Mouse (Mus musculus): Measurements from ENCODE around the gene Setd1a. TPM values are rescaled to one million over a fixed set of nuclear protein-coding genes. Genes with fewer than 3 reads are reported as not detected.
"Not testable (repeated sequence)": the region's sequence is repeated elsewhere in the genome, so short reads cannot be mapped to it uniquely, and the experiment has no call there.

The Setd1a gene
- 10 to 100 TPM; 15.6 to 17.4 TPM for total RNA-seq (2021)
- long read RNA-seq, experiment 1, partial matches to known transcripts: 3 of 3 reads
- long read RNA-seq, experiment 1, other reads (novel, unspliced or antisense): 0 of 3 reads
- long read RNA-seq, experiment 2, full-length matches to known transcripts: 1 of 2 reads
- long read RNA-seq, experiment 2, partial matches to known transcripts: 1 of 2 reads
- long read RNA-seq, experiment 2, other reads (novel, unspliced or antisense): 0 of 2 reads

DNA sequence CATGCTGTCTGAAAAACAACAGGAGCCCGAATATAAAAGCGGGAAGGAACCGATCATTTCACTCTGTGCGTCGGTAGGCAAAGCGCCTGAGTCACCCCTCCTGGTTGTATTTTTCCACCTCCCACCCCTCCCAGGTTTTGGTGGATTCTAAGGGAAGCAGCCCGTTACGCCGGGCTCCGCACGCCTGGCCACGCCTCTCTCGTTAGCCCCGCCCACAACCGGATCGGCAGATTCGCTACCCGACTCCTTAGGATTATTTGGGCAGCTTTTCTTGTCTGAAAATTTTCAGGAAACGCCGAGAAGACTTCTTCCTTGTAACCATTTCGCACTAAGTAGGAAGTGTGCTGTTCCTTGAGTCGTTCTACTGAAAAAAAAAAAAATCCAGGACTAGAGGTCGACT lies at the start of gene Setd1a:
TSS of gene Setd1a (plus strand) at position 245 of the 400 bp plus-strand sequence.
- peak; percentile 90 for DNase-seq
- intact Hi-C loops (cut with DNase I; ENCODE audit: low total_unique reads): no loop called here

- no peak for DNase-seq
- intact Hi-C loops (cut with DNase I; ENCODE audit: low total_unique reads): no loop called here
These were observed 48.6 kb upstream of the Setd1a start for GRCm38 (mm10) chr7:127727898-127728297.

GRCm38 (mm10) chr7:127730170-127730569 lies 46.3 kb upstream of the Setd1a start:
- DNase-seq: no peak
- intact Hi-C loops (cut with DNase I; ENCODE audit: low total_unique reads): no loop called here

GRCm38 (mm10) chr7:127732066-127732465 lies 44.4 kb upstream of the Setd1a start, which contains the start of gene Ctf2:
Gene Ctf2 (minus strand): TSS chr7:127732166.
- intact Hi-C loops (cut with DNase I; ENCODE audit: low total_unique reads); DNase-seq: not testable (repeated sequence)

GRCm38 (mm10) chr7:127744366-127745045 lies 32.0 kb upstream of the Setd1a start, which contains the start of gene Fbxl19:
Gene Fbxl19 (plus strand): TSS chr7:127744543.
- DNase-seq: peak; percentile 69
- intact Hi-C loops (cut with DNase I; ENCODE audit: low total_unique reads): loop anchor here (5.0 kb wide), 1 partner anchor 72 kb away; no protein-coding TSS in a partner anchor

- peak; percentile 92 for DNase-seq
- intact Hi-C loops (cut with DNase I; ENCODE audit: low total_unique reads): no loop called here
These were observed 31.2 kb upstream of the Setd1a start for GRCm38 (mm10) chr7:127745251-127745651.

DNA sequence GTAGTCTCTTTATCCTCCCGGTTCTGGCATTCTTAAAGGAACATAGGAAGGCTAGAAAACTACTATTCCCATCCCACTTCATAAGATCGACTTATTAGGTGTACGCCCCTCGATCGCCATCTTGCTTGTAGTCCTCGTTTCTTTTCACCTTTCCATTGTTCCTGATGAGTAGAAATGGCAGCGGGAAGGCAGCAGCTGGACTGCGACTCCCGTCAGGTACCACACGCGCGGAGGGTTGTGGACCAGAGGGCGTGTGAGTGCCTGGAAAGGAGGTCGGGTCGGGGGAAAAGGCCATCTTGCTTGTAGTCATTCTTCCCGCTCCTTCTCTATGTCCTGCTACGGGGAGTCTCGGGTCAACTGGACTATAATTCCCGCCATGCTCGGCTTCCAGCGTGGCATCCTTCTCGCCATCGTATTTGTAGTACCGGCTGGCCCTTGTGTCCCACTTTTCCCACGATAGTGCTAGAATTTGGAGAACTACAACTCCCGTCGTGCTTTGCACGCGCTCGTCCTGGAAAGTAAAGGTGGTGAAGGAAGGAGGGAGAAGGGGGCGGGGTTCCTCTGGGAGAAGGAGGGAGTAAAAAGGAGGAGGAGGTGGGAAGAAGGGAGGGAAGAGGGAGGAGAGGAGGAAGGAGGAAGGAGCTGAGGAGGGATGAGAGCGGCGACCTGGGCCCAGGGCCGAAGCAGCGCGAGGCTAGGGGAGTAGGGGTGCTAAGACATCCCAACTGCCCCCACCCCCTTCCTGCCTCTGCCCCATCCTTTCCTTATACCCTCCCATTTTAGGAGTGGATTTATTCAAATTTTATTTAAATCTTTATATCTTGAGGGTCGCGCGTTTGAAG lies 30.6 kb upstream of the Setd1a start:
- DNase-seq: peak; percentile 93
- intact Hi-C loops (cut with DNase I; ENCODE audit: low total_unique reads): no loop called here

DNA sequence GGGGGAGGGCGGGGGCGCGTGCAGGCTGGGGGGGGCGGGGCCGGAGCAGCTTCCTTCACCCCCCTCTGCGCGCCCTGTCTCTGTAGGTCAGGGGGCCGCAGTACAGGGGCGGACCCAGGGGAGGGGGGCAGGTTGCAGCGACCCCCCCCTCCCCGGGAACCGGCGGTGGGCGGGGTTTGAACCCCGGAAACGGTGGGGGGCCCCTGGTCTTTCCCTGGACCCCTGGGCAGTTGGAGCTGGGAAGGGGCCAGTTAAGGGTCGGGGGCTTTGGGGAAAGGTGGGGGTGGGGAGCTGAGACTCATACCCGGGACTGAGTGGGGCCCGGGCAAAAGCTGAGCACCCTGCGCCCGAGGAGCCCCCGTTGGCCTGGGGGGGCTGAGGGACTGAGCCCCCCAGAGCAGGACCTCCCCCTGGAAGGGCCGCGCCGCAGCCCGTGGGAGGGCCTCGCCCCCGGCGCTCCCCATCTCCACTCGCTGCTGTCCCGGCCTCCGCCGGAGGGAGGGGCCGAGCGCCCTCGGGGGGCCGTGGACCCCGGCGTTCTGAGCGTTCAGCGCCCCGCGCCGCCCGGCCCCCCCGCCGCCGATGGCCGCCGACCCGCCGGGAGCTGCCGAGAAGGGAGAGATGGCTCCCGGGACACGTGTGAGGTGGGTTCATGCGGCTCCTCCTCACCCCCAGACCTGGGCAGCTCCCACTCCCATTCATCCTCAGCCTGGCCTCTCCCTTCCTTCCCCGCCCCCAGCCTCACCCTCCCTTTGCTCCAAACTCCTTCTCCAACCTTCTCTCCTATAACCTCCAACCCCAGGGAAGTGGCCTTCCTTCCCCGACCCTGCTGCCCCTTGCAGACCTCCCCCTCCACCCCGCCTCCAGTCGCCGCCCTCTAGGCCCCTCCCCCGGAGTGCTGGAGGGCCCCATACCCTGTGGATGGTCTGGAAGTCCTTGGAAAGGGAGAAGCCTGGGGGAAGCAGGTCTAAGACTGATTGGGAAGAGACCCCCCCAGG lies 29.7 kb upstream of the Setd1a start:
- peak; percentile 41 for DNase-seq
- intact Hi-C loops (cut with DNase I; ENCODE audit: low total_unique reads): no loop called here

GRCm38 (mm10) chr7:127747559-127748234 lies 28.8 kb upstream of the Setd1a start:
- intact Hi-C loops (cut with DNase I; ENCODE audit: low total_unique reads): no loop called here
- no peak for DNase-seq

- intact Hi-C loops (cut with DNase I; ENCODE audit: low total_unique reads): no loop called here
- DNase-seq: no peak
These were observed 28.3 kb upstream of the Setd1a start for GRCm38 (mm10) chr7:127748235-127748560.

DNA sequence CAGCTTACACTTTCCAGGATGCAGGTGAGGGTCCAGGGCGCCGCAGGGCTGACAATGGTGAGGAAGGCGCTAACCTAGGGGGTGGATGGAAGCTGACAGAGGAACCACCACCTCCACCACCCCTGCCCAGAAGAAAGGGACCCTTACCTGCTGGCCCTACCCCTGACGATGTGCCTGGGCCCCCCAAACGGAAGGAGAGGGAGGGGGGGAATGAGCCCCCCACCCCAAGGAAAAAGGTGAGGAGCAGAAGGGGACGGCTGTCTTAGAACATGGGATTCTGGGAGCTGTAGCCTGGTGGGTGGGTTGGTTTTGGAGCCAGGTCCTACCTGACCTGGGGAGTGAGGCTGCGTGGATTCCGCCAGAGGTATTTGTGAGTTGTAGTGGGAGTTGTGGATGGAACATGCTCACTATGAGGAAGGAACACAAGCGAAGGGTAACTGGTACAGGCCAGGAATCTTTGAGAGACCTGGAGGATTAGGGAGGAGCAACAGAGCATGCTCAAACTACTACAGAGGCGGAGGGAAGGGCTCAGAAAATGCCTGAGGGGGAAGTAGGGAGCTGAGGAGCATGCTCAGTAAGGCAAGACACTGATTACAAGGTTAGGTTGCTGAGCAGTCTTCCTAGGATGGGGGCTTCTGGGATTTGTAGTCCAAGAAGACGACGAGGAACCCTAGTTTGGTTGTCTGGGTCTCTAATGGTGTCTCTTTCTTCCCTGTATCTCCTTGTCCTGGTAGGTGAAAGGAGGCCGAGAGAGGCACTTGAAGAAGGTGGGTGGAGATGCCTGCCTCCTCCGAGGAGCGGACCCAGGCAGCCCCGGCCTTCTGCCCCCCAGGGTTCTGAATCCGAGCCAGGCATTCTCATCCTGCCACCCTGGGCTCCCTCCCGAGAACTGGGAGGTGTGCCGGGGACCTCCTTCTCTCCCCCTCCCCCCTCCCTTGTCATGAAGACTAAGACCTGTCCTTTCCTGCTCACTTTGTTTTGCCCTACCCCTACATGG lies 26.0 kb upstream of the Setd1a start:
- no peak for DNase-seq
- intact Hi-C loops (cut with DNase I; ENCODE audit: low total_unique reads): loop anchor here (5.0 kb wide), 1 partner anchor 33 kb away; no protein-coding TSS in a partner anchor

- DNase-seq: no peak
- intact Hi-C loops (cut with DNase I; ENCODE audit: low total_unique reads): loop anchor here (5.0 kb wide), 1 partner anchor 34 kb away; no protein-coding TSS in a partner anchor
These were observed 24.9 kb upstream of the Setd1a start for GRCm38 (mm10) chr7:127751619-127752018.

DNA sequence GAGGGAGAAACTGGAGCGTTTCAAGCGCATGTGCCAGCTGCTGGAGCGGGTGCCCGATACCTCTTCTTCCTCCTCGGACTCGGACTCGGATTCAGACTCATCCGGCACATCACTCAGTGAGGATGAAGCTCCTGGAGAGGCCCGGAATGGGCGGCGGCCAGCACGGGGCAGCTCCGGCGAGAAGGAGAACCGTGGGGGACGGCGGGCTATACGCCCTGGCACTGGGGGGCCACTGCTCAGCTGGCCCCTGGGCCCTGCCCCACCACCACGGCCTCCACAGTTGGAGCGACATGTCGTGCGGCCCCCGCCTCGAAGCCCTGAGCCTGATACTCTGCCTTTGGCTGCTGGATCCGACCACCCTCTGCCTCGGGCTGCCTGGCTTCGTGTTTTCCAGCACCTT lies 24.4 kb upstream of the Setd1a start:
- DNase-seq: no peak
- intact Hi-C loops (cut with DNase I; ENCODE audit: low total_unique reads): loop anchor here (5.0 kb wide), 1 partner anchor 35 kb away; no protein-coding TSS in a partner anchor

GRCm38 (mm10) chr7:127753158-127753557 lies 23.3 kb upstream of the Setd1a start:
- no peak for DNase-seq
- intact Hi-C loops (cut with DNase I; ENCODE audit: low total_unique reads): loop anchor here (5.0 kb wide), 1 partner anchor 36 kb away; no protein-coding TSS in a partner anchor

- intact Hi-C loops (cut with DNase I; ENCODE audit: low total_unique reads): loop anchor here (5.0 kb wide), 1 partner anchor 36 kb away; no protein-coding TSS in a partner anchor
- no peak for DNase-seq
These were observed 22.7 kb upstream of the Setd1a start for GRCm38 (mm10) chr7:127753741-127754140.

- DNase-seq: no peak
- intact Hi-C loops (cut with DNase I; ENCODE audit: low total_unique reads): loop anchor here (5.0 kb wide), 1 partner anchor 82 kb away; no protein-coding TSS in a partner anchor
These were observed 16.8 kb upstream of the Setd1a start for GRCm38 (mm10) chr7:127759716-127760115.

GRCm38 (mm10) chr7:127760478-127760877 lies 16.0 kb upstream of the Setd1a start:
- DNase-seq: no peak
- intact Hi-C loops (cut with DNase I; ENCODE audit: low total_unique reads): no loop called here
